Mouse (Mus musculus) kidney, adult 2 months (tissue): Measurements from ENCODE around the gene Psmb1.
A peak's percentile ranks its signal among the peaks of the same experiment; 100 is the strongest.

Experiments
- CTCF ChIP-seq: fragments of 200-500 bp; conservative IDR thresholded peaks from 2 replicates; pipeline ENCODE4 v1.5.1; 2011; ENCODE audit warnings: low read depth, mild to moderate bottlenecking, control low read depth, low read length, moderate library complexity, mixed read lengths; ENCODE audit not compliant: insufficient read depth, insufficient read length
- POLR2A ChIP-seq: fragments of 200-500 bp; IDR thresholded peaks from one replicate; pipeline ENCODE4 v1.6.1; 2011; ENCODE audit warnings: low read depth, low read length, control low read depth

DNA sequence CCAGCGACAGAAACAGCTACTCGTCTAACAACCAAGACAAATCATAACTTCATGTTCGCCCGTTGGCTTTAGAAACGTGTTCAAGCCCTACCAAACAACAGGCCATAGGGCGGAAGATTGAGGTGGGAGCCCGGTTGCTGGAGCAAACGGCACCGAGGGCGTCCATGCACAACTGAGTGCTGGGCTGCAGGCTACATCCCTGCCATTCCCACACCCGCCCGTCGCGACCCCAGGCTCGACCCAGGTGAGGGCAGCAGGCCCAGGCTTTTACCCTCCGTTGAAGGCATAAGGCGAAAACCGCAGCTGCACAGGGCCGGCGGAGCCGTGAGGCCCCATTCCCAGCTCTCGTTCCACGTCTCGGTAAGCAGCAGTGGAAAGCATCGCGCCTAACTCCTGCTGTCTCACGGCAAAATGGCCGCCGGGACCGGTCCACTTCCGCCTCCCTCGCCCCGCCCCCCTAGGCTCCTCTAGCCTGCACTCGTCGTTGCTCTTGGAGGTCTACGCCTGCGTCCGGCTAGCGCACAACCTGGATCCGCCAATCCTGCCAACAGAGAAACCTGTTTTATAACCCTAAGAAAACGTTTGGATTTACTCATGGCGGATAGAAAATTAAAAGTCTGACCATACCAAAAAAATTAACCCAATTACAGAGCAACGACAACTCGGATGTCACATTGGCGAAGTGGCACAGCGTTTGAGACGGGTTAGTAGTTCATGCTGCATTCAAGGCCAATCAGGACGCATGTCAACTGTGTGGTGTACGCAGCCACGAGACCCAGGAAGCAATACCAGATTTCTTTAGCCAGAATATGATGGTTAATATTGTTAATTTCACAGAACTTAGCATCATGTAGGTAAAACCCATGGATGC lies 1.4 kb downstream of the Psmb1 start:
- no peak for TF ChIP-seq CTCF
- peak; percentile 79 for TF ChIP-seq POLR2A
